Comparison of ENCODE assay signal across 20 mouse cellular contexts in the genomic region with DNA sequence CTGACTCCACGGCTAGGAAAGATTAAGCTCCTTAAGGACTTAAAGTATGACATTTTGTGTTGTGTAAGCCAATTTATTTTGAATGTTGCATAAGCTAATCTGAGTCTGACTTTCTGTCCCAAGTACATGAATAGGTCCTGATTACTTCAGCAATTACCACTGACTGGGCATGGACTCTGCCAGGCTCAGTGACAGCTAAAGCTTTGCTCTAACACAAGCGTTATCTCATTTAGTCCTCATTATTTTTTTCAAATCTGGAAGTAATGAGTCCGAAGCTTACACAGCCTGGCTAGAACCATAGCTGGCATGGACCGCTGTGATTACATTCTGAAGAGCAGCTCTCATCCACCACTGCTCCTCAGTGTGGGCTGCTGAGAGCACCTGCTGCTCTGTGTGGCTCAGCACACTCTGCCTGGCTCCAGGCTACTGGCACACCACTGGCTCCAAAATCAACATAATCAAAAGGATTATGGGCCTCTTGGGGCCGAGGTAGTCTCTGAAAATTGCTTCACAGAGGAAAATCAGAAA.
DNase-seq lines count a peak whose midpoint lies in the region; ATAC-seq lines count a peak whose summit lies in the region.
"Had no signal": no experiment of that assay in that cellular context is flagged by ENCODE, and none has a peak within 500 bp of the region (broad histone marks: within the 10 kb centered on the region; RNA-seq: fewer than 3 reads in every experiment).

No protein-coding gene starts in this region.

- H3K9me3 ChIP-seq in forebrain, embryonic 12.5 days, result no peaks in the 10 kb centered on the region
- H3K9me3 ChIP-seq in forebrain, embryonic 11.5 days (ENCODE audit: control insufficient read depth, low read length), result no peaks in the 10 kb centered on the region
- no peaks in the 10 kb centered on the region for H3K9me3 ChIP-seq in midbrain, embryonic 14.5 days (ENCODE audit: control insufficient read depth, low read length)
- H3K9me3 ChIP-seq in kidney, embryonic 14.5 days (ENCODE audit: control insufficient read depth, low read length), result no peaks in the 10 kb centered on the region
- H3K9me3 ChIP-seq: embryonic facial prominence, embryonic 12.5 days; neural tube, embryonic 12.5 days had no signal

- DNase-seq in forebrain, embryonic 11.5 days (ENCODE audit: low spot score), result no peak
- peak; percentile 70 for DNase-seq in retina, postnatal 1 day
- DNase-seq in retina, embryonic 14.5 days (ENCODE audit: low spot score), result no peak
- peak; percentile 35 for DNase-seq in midbrain, embryonic 14.5 days
- no peak for DNase-seq in heart, adult 18-20 months
- DNase-seq: adrenal gland, postnatal 14 days; B cell, adult 2 months; heart, adult 11 months; heart, postnatal 4 days; kidney, adult 9 months; layer of hippocampus, postnatal 36 days; lung, embryonic 14.5 days; lung, postnatal 4 days; right cerebral cortex, postnatal 25 days; thymus, postnatal 36 days had no signal

- WGBS in forebrain, embryonic 12.5 days, result 50% methylated on average over 5 of the region's 5 CpGs
- 58% methylated on average over 5 of the region's 5 CpGs for WGBS in forebrain, embryonic 11.5 days
- 66% methylated on average over 5 of the region's 5 CpGs for WGBS in midbrain, embryonic 14.5 days
- WGBS in kidney, embryonic 14.5 days, result 82% methylated on average over 5 of the region's 5 CpGs

- no peak overlapping the region for H3K9ac ChIP-seq in forebrain, embryonic 12.5 days
- no peak overlapping the region for H3K9ac ChIP-seq in forebrain, embryonic 11.5 days (ENCODE audit: low read length)
- no peak overlapping the region for H3K9ac ChIP-seq in midbrain, embryonic 14.5 days (replicated peaks; ENCODE audit: low read length)
- H3K9ac ChIP-seq in kidney, embryonic 14.5 days (ENCODE audit: low read depth, low read length), result no peak overlapping the region
- H3K9ac ChIP-seq: embryonic facial prominence, embryonic 12.5 days; lung, embryonic 14.5 days; neural tube, embryonic 12.5 days had no signal

- H3K27ac ChIP-seq in forebrain, embryonic 12.5 days, result no peak overlapping the region
- no peak overlapping the region for H3K27ac ChIP-seq in forebrain, embryonic 11.5 days (ENCODE audit: low read depth, low read length)
- H3K27ac ChIP-seq in midbrain, embryonic 14.5 days (replicated peaks; ENCODE audit: low read depth, low read length), result no peak overlapping the region
- no peak overlapping the region for H3K27ac ChIP-seq in kidney, embryonic 14.5 days (ENCODE audit: low read depth, low read length)
- H3K27ac ChIP-seq: embryonic facial prominence, embryonic 12.5 days; neural tube, embryonic 12.5 days had no signal

- ATAC-seq in forebrain, embryonic 12.5 days (ENCODE audit: low FRiP score), result peak; percentile 17; the same call in 1 of the 2 replicates
- no peak for ATAC-seq in forebrain, embryonic 11.5 days (replicated peaks; ENCODE audit: low FRiP score)
- ATAC-seq in midbrain, embryonic 14.5 days (ENCODE audit: low FRiP score, low TSS enrichment), result 0 out of 2 replicates have a peak, but pooled peaks have one; percentile 37
- ATAC-seq in kidney, embryonic 14.5 days (ENCODE audit: low FRiP score, low TSS enrichment), result no peak

- H3K4me1 ChIP-seq in forebrain, embryonic 12.5 days, result no peaks in the 10 kb centered on the region
- no peaks in the 10 kb centered on the region for H3K4me1 ChIP-seq in forebrain, embryonic 11.5 days (replicated peaks; ENCODE audit: control insufficient read depth, insufficient read depth, low read length)
- H3K4me1 ChIP-seq in midbrain, embryonic 14.5 days (ENCODE audit: control insufficient read depth, insufficient read depth, low read length), result no peaks in the 10 kb centered on the region
- H3K4me1 ChIP-seq in kidney, embryonic 14.5 days (ENCODE audit: control insufficient read depth, insufficient read depth, low read length), result no peaks in the 10 kb centered on the region
- H3K4me1 ChIP-seq: embryonic facial prominence, embryonic 12.5 days; neural tube, embryonic 12.5 days had no signal

- H3K27me3 ChIP-seq in forebrain, embryonic 12.5 days, result no peaks in the 10 kb centered on the region
- H3K27me3 ChIP-seq in forebrain, embryonic 11.5 days (ENCODE audit: control insufficient read depth, insufficient read depth, low read length), result no peaks in the 10 kb centered on the region
- no peaks in the 10 kb centered on the region for H3K27me3 ChIP-seq in midbrain, embryonic 14.5 days (ENCODE audit: control insufficient read depth, insufficient read depth, low read length)
- H3K27me3 ChIP-seq in kidney, embryonic 14.5 days (ENCODE audit: control insufficient read depth, insufficient read depth, low read length), result no peaks in the 10 kb centered on the region
- H3K27me3 ChIP-seq: embryonic facial prominence, embryonic 12.5 days; neural tube, embryonic 12.5 days had no signal

- H3K4me3 ChIP-seq in forebrain, embryonic 12.5 days (replicated peaks), result no peak overlapping the region
- H3K4me3 ChIP-seq in forebrain, embryonic 11.5 days (ENCODE audit: low read depth, low read length), result no peak overlapping the region
- no peak overlapping the region for H3K4me3 ChIP-seq in midbrain, embryonic 14.5 days (replicated peaks; ENCODE audit: low read depth, low read length)
- no peak overlapping the region for H3K4me3 ChIP-seq in kidney, embryonic 14.5 days (ENCODE audit: low read length)
- H3K4me3 ChIP-seq: embryonic facial prominence, embryonic 12.5 days; neural tube, embryonic 12.5 days had no signal

- no peak overlapping the region for H3K4me2 ChIP-seq in forebrain, embryonic 12.5 days
- no peak overlapping the region for H3K4me2 ChIP-seq in forebrain, embryonic 11.5 days (ENCODE audit: low read depth, low read length, severe bottlenecking)
- H3K4me2 ChIP-seq in midbrain, embryonic 14.5 days (ENCODE audit: low read length), result no peak overlapping the region
- no peak overlapping the region for H3K4me2 ChIP-seq in kidney, embryonic 14.5 days (replicated peaks; ENCODE audit: low read depth, low read length)
- H3K4me2 ChIP-seq: embryonic facial prominence, embryonic 12.5 days; liver, embryonic 11.5 days; lung, embryonic 14.5 days; neural tube, embryonic 12.5 days had no signal

- H3K36me3 ChIP-seq in forebrain, embryonic 12.5 days (replicated peaks), result no peaks in the 10 kb centered on the region
- no peaks in the 10 kb centered on the region for H3K36me3 ChIP-seq in forebrain, embryonic 11.5 days (ENCODE audit: control insufficient read depth, insufficient read depth, low read length)
- H3K36me3 ChIP-seq in midbrain, embryonic 14.5 days (ENCODE audit: control insufficient read depth, insufficient read depth, low read length), result no peaks in the 10 kb centered on the region
- no peaks in the 10 kb centered on the region for H3K36me3 ChIP-seq in kidney, embryonic 14.5 days (ENCODE audit: control insufficient read depth, insufficient read depth, low read length)
- H3K36me3 ChIP-seq: embryonic facial prominence, embryonic 12.5 days; neural tube, embryonic 12.5 days had no signal

Comparison
In these comparisons a context has a peak if more than half of its experiments do, and no peak if none do; other contexts are left out.
1. ATAC-seq: peak in forebrain, embryonic 12.5 days (single experiment) and midbrain, embryonic 14.5 days (single experiment); none in forebrain, embryonic 11.5 days (single experiment) and kidney, embryonic 14.5 days (single experiment).
2. DNase-seq: peak in retina, postnatal 1 day (single experiment) and midbrain, embryonic 14.5 days (single experiment); none in forebrain, embryonic 11.5 days (single experiment), retina, embryonic 14.5 days (single experiment) and heart, adult 18-20 months (0 of 2).